Mouse (Mus musculus) mouse embryonic stem cell (cell line): ENCODE results near the gene Trmt5.

Experiments used
- in situ Hi-C, 2 experiments: fragments of 300-500 bp; cut with MboI; formaldehyde crosslinking; loops; 1 replicate in 1 of 2; 3 replicates in 1 of 2; pipeline ENCODE4 v1.14.3; 2019 to 2020; ENCODE audit warnings: low sequenced_read_pairs in 2 of 2, low pct_unique_long_range_greater_than_20kb in 1 of 2, mixed read lengths in 1 of 2; ENCODE audit not compliant: unreplicated experiment in 1 of 2

Trmt5 gene

GRCm38 (mm10) chr12:73286287-73287092, at the start of gene Trmt5, which contains the start of gene Slc38a6:
Gene Trmt5 (minus strand): TSS chr12:73286710.
Gene Slc38a6 (plus strand): TSS chr12:73286779.
- in situ Hi-C loops: no loop called here

GRCm38 (mm10) chr12:73334051-73334551, 47.6 kb upstream of the Trmt5 start:
- in situ Hi-C loops: no loop called here

GRCm38 (mm10) chr12:73332701-73333100, 46.2 kb upstream of the Trmt5 start:
- in situ Hi-C loops: no loop called here

- in situ Hi-C loops: no loop called here
Observed at GRCm38 (mm10) chr12:73330236-73330635, 43.7 kb upstream of the Trmt5 start.

- in situ Hi-C loops: no loop called here
Observed at GRCm38 (mm10) chr12:73328448-73329167, 42.1 kb upstream of the Trmt5 start.

- in situ Hi-C loops: no loop called here
Observed at GRCm38 (mm10) chr12:73327381-73327780, 40.9 kb upstream of the Trmt5 start.

- in situ Hi-C loops: no loop called here
Observed at GRCm38 (mm10) chr12:73325617-73326016, 39.1 kb upstream of the Trmt5 start.

GRCm38 (mm10) chr12:73325181-73325580, 38.7 kb upstream of the Trmt5 start:
- in situ Hi-C loops: no loop called here

GRCm38 (mm10) chr12:73324742-73325141, 38.2 kb upstream of the Trmt5 start:
- in situ Hi-C loops: no loop called here

- in situ Hi-C loops: no loop called here
Observed at GRCm38 (mm10) chr12:73324180-73324586, 37.7 kb upstream of the Trmt5 start.

GRCm38 (mm10) chr12:73317706-73318686, 31.5 kb upstream of the Trmt5 start:
- in situ Hi-C loops: no loop called here

- in situ Hi-C loops: no loop called here
Observed at GRCm38 (mm10) chr12:73308711-73309110, 22.2 kb upstream of the Trmt5 start.

- in situ Hi-C loops: no loop called here
Observed at GRCm38 (mm10) chr12:73307750-73308149, 21.2 kb upstream of the Trmt5 start.

GRCm38 (mm10) chr12:73304636-73305035, 18.1 kb upstream of the Trmt5 start:
- in situ Hi-C loops: no loop called here

- in situ Hi-C loops: no loop called here
Observed at GRCm38 (mm10) chr12:73300531-73300930, 14.0 kb upstream of the Trmt5 start.

GRCm38 (mm10) chr12:73298621-73299020, 12.1 kb upstream of the Trmt5 start:
- in situ Hi-C loops: no loop called here

- in situ Hi-C loops: no loop called here
Observed at GRCm38 (mm10) chr12:73295505-73296140, 9.1 kb upstream of the Trmt5 start.

- in situ Hi-C loops: no loop called here
Observed at GRCm38 (mm10) chr12:73294884-73295283, 8.4 kb upstream of the Trmt5 start.
